Mouse (Mus musculus) brown adipose tissue, adult 24 weeks (tissue): ENCODE data around the gene Sidt1. TPM values are rescaled to one million over a fixed set of nuclear protein-coding genes. Genes with fewer than 3 reads are reported as not detected.

Experiments used
- H3K27ac ChIP-seq: fragments of 200-500 bp; replicated peaks from 2 replicates; pipeline ENCODE4 v1.5.1; 2012; ENCODE audit warnings: low read depth, mild to moderate bottlenecking, low read length
- H3K4me1 ChIP-seq: fragments of 200-500 bp; 2 replicates; pipeline ENCODE4 v1.6.1; 2012; ENCODE audit warnings: low read length, mixed read lengths; ENCODE audit not compliant: control insufficient read depth, insufficient read depth, insufficient read length
- H3K4me3 ChIP-seq: fragments of 200-500 bp; 2 replicates; pipeline ENCODE4 v1.5.1; 2012; ENCODE audit warnings: low read depth, mild to moderate bottlenecking, low read length, moderate library complexity; ENCODE audit not compliant: insufficient read depth
- polyA plus RNA-seq: library from polyadenylated mRNA; stranded (reverse); fragments of >200 nt; gene quantifications from 2 replicates; pipeline ENCODE4 v1.2.4, GENCODE M21; 2012; ENCODE audit not compliant: missing spikeins, insufficient read depth, insufficient read length

The Sidt1 gene
- polyA plus RNA-seq, 1 experiment = not detected

DNA sequence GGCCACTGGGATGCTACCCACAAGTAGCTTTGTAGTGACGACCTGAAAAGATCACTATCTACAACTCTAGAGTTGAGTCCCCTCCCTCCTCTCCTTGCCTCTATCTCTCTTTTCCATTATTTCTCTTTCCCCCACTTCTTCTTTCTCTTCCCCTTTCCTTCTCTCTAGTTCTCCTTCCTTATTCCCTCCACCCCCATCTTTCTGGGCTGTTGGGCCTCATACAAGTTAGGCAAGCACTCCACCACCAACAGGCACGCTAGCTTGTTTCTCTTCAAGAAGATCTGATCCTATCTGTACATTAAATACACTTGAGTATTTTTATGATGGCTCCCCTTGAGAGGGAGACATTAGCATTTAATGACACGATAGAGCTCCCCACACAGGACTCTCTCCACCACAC, 51.0 kb downstream of the Sidt1 start:
- H3K4me3 ChIP-seq = no peak overlapping the region

DNA sequence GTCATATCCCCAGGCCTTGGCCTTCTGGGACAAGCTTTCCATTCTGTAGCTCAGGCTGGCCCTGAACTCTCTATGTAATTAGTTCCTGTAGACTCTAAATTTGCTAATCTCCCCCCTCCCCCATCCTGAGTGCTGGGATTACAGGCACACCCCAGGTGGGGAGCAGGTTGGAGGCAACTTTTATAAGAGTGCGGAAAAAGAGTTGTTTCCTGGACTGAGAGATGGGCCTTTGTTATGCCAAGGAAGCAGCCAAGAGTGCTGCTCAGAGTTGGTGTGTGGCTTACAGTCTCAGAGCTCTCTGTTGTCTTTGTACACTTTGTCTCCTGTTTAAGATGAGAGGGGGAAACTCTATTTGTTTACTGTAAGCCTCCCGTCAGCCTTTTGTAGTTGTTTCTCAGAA, 52.2 kb downstream of the Sidt1 start:
- Histone ChIP-seq H3K4me1 (no peaks in the 10 kb centered on the region), H3K4me3 (no peak overlapping the region), H3K27ac (no peak overlapping the region)

More for the DNA sequence above, 51.0 kb downstream of the Sidt1 start:
- no peak overlapping the region for H3K27ac ChIP-seq
- no peaks in the 10 kb centered on the region for H3K4me1 ChIP-seq

DNA sequence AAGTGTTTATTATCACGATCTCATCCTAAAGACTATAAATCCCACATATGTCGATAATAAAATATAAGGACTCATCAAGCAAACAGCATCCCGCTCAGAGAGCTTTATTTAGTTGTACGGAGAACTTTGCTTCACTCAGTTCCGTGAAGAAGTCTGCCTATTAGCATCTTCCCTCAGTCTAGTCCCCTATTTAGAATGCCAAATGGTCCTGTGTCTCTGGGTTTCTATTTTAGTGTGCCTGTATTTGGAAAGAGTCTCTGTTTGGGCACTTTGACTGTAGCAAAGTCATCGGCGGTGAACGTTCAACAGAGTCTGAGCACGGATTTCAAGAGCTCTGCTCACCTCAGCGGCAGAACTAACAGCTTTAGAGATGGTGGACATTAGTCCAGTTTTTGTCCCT, 55.8 kb downstream of the Sidt1 start:
- no peak overlapping the region for H3K27ac ChIP-seq
- H3K4me3 ChIP-seq = no peak overlapping the region
- H3K4me1 ChIP-seq = no peaks in the 10 kb centered on the region

DNA sequence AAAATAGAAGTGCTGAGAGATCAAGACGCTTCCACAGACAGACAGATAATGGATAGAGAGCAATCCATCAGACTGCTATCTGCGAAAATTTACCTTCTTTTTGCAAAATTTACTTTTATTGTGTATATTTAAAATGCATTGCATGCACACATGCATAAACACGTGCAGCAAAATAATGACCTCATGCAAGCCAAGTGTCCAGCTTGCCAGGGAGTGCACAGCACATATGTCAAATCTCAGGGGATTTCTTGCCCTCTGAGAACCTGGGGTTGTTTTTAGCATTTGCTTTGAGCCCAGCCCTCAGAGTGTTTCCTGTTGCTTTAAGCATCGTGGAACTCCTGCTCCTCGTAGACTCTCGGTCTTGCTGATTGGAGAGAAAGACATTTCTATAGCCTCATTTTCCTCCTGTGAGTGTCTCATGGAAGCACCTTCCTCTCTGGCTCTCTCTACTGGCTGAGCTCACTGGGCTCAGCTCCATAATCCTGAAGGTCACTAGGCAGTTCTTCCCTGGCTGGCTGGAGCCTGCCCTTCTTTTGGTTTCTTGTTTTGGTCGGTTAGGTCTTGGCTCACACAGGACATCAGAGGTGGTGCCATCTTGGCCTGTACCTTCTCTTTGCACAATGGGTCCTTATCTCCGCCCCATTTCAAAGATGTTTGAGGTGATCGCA, 61.5 kb downstream of the Sidt1 start:
- H3K4me3 ChIP-seq = no peak overlapping the region
- no peak overlapping the region for H3K27ac ChIP-seq
- H3K4me1 ChIP-seq = no peaks in the 10 kb centered on the region

DNA sequence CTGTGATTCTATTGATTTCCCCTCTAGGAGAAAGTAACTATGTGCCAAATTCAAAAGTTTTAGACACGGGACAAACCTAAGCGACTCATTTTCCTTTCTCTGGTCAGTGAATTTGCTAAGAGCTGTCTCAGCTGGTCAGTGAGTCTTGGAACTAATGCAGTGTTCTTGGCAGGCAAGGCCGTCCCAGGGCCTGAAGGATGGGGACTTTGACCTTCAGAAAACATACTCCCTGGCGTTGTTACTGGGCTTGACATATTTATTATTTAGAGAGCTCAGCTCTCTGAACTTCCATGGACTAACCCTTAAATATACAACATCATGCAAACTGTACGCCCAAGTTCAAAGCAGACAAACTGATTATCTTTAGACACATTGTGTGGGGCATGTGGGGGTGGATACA, 62.4 kb downstream of the Sidt1 start:
- H3K4me1 ChIP-seq = no peaks in the 10 kb centered on the region
- H3K27ac ChIP-seq = no peak overlapping the region
- no peak overlapping the region for H3K4me3 ChIP-seq

DNA sequence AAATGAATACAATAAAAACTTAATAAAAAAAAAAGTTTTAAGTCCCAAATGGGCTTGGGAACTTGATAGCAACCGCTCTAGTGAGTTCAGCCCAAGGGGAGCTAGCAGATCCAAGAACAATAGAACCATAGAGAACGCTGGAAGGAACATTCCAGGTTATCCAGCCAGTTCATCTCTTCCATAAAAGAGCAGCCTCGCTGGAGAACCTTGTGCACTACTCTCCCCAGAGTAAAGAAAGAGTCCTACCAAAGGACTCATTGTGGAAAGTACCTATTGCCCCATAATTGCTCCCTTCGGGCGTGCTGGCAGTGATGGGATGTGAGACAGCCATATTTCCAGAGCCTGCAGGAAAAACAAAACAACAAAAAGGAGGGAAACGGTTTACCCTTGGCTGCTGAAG, 63.4 kb downstream of the Sidt1 start:
- no peak overlapping the region for H3K4me3 ChIP-seq
- H3K27ac ChIP-seq = no peak overlapping the region
- H3K4me1 ChIP-seq = no peaks in the 10 kb centered on the region

DNA sequence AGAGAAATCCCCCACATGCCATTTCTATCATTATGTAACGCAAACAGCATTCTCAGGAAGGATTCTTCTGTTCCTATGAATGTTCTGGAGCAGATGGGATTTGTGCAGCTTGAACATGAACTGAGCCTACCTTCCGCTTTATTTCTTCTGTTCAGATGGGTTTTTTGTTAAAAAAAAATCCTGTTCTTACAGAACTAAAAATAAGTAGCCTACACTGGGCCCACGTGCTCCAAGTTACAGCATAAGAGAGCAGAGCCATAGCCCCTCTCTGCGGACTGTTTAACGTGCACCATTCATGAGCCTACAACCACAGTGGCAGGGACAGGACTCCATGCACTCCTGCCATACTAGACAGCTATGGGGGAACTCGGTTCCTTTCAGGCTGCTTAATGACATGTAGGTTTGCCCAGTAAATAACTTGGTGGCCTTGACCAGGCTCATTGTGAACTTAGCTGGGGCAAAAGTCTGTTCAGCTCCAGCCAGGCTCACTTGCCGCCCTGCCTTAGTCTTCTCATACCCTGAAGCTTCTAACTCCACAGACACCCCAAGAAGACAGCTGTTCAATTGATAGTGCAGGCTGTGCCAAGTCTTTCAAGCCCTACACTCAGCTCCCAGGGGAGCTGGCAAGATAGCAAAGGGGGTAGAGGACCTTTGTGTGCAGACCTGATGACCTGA, 64.3 kb downstream of the Sidt1 start:
- H3K27ac ChIP-seq = no peak overlapping the region
- no peaks in the 10 kb centered on the region for H3K4me1 ChIP-seq
- no peak overlapping the region for H3K4me3 ChIP-seq

DNA sequence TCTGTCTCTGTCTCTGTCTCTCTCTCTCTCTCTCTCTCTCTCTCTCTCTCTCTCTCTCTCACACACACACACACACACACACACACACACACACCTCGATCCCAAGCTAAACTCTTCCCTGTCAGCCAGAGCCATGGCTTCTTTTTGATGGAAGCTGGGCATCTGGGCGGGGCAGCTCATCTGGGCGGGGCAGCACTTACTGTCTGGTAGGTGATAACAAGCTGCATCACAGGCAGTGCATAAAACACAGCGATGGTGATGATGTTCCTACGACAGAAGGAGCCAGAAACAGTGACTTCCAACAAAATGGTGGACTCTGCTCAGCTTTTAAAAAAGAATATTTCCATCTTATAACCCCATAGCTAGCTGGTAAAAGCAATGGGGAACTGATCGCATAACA, 67.4 kb downstream of the Sidt1 start:
- Histone ChIP-seq H3K4me1 (no peaks in the 10 kb centered on the region), H3K4me3 (no peak overlapping the region), H3K27ac (no peak overlapping the region)

DNA sequence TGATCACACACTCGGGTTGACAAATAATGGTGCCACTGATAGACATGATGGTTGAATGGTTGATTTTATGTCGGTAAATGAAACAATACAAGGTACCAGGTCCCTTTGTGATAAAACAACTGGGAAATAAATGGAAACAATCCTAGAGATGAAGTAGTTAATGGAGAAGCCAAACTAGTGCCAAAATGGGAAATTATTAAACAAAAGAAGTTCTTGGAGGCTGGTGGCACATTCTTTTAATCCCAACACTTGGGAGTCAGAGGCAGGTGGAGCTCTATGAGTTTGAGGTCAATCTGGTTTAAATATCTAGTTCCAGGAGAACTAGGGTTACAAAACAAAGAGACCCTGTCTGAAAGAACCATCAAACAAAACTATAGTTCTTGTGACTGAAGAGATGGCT, 68.1 kb downstream of the Sidt1 start:
- no peak overlapping the region for H3K4me3 ChIP-seq
- no peak overlapping the region for H3K27ac ChIP-seq
- H3K4me1 ChIP-seq = no peaks in the 10 kb centered on the region

DNA sequence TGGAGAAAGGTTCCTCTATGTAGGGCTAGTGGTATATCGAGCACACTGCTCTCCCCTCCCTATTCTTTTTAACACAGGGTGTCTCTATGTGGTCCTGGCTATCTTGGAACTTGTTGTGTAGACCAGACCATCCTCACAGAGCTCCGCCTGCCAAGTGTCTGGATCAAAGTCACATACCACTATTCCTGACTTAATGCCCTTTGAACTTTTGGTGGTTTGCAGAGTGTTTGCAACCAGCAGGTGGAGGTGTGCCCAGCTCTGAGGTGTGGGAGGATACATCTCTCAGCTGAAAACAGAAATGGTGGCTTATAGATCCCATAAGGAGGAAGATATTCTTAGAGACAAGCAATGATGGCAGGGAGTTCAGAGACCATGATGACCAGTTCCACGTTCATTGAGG, 75.5 kb downstream of the Sidt1 start:
- Histone ChIP-seq H3K4me3 (no peak overlapping the region), H3K4me1 (no peaks in the 10 kb centered on the region), H3K27ac (no peak overlapping the region)

DNA sequence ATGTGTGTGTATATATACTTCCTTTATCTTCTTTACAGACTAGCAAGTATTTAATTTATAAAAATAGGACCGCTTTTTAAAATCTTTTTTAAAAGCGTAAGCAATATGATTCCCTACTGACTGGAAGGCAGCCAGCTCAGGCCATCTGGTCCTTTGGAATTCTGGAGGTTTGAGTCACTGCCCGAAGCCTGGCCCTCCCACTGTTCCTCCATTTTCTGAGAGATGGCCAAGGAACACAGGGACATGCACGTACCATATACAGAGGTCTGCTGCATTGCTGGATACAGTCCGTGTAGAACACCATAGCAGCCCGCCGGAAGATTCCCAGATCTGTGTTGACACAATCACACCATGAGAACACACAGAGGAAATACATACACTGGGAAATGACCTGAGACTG, 78.3 kb downstream of the Sidt1 start:
- Histone ChIP-seq H3K27ac (no peak overlapping the region), H3K4me3 (no peak overlapping the region), H3K4me1 (no peaks in the 10 kb centered on the region)

DNA sequence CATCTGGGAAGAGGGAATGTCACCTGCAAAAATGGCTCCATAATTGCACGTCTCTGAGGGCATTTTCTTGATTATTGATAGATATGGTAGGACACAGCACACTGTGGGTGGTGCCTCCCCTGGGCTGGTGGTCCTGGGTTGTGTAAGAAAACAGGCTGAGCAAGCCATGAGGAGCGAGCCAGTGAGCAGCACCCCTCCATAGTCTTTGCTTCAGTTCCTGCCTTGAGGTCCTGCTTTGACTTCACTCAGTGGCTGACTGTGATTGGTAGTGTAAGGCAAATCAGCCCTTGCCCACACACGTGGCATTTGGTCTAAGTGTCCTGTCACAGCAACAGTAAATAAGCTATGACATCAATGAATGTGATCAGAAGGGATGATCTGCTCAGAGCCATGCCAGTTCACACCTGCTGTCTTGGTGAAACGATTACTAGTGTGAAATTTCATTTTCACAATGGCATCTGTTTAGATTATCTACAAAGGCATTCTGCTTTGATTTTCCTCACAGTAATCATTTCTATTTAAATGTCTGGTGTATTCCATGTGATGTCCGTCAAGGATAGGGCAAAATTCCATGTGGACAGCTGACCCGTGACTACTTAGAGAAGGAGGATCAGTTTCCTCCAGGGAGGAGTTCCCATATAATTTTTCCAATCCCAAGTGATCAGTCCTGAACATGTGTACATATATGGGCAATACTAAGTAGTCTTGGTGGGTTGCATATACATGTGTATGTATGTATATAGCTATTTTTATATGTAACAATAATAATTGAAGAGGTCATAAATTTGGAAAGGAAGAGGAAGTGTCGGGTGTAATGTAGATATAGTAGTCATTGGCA, 79.0 kb downstream of the Sidt1 start:
- H3K4me1 ChIP-seq = no peaks in the 10 kb centered on the region
- H3K4me3 ChIP-seq = no peak overlapping the region
- no peak overlapping the region for H3K27ac ChIP-seq

DNA sequence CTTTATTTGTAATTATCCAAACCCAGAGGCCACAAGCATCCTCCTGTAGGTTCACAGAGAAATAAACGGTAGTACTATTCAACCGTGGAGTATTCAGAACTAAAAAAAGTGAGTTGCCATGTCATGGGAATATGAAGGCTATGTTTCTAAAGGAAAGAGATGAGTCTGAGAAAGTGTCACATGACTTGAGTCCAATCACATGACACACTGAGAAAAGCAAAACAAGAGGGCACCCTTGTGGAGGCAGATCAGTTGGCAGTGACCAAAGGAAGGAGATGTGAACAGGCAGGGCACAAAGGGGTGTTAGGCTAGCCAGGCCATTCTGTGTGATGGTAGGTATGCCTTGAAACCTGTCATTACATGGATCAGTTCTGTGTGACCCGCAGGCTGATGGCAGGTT, 80.3 kb downstream of the Sidt1 start:
- Histone ChIP-seq H3K4me1 (no peaks in the 10 kb centered on the region), H3K27ac (no peak overlapping the region), H3K4me3 (no peak overlapping the region)

DNA sequence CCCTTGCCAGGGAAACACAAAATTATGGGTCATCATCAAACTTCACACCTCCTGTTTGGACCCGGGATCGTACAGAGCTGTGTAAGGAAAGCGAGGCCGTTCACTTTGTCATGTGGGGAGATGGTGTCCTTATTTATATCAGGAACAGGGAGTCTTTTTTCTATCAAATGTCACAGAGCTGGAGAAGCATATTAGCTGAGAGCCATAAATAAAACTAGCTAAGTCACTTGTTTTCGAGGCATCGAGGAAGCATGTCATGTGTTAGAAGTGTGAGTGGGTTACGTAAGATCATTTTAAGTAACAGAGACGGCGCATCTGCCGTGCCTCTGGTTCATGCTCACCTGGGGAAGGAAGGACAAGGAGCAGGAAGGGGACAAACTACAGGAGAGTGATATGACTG, 83.0 kb downstream of the Sidt1 start:
- no peaks in the 10 kb centered on the region for H3K4me1 ChIP-seq
- no peak overlapping the region for H3K4me3 ChIP-seq
- no peak overlapping the region for H3K27ac ChIP-seq

DNA sequence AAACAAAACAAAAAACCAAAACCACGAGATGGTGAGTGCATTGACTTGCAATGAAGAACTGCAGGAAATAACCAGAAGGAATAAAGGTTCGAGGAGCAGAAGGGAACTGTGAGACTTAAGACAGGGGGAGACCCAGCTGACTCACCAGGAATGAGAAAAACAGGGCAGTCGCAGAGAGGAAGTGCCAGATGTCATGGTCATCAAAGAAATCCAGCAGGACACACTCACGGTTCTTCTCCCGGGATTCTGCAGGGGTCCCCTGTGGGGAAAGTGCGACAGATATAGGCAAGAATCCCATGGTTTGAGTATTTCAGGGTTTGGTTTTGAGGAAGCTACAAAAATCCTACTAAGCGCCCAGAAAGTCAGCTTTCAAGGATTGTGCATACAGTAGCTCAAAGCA, 89.7 kb downstream of the Sidt1 start:
- H3K4me1 ChIP-seq = no peaks in the 10 kb centered on the region
- H3K4me3 ChIP-seq = no peak overlapping the region
- H3K27ac ChIP-seq = no peak overlapping the region

DNA sequence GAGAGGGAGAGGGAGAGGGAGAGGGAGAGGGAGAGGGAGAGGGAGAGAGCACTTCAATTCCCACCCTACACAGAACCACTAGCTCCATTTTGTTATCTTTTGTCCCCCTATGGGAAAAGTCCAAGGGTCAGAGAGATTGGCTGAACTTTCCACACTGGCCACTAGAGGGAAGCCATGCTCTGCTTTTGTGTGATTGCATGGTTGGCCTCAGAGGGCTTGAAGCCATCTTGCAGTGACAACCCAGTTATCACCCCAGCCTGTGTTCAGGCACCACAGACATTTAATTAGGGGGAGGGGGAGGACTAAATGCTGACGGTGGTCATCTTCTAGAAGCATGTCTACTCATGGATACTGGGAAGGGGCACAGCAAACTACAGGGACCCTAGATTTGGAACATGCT, 90.4 kb downstream of the Sidt1 start:
- H3K4me3 ChIP-seq = no peak overlapping the region
- H3K27ac ChIP-seq = no peak overlapping the region
- no peaks in the 10 kb centered on the region for H3K4me1 ChIP-seq
